Mouse (Mus musculus): ENCODE results near the gene Ccdc182. TPM values are rescaled to one million over a fixed set of nuclear protein-coding genes. Genes with fewer than 3 reads are reported as not detected.

The Ccdc182 gene
- polyA plus RNA-seq, 1 experiment: not detected

- TF ChIP-seq GATA1 (IDR thresholded peaks at IDR 0.05; ENCODE audit: low read length): no peak
Observed at GRCm38 (mm10) chr11:88274111-88274879, 19.6 kb upstream of the Ccdc182 start.

DNA sequence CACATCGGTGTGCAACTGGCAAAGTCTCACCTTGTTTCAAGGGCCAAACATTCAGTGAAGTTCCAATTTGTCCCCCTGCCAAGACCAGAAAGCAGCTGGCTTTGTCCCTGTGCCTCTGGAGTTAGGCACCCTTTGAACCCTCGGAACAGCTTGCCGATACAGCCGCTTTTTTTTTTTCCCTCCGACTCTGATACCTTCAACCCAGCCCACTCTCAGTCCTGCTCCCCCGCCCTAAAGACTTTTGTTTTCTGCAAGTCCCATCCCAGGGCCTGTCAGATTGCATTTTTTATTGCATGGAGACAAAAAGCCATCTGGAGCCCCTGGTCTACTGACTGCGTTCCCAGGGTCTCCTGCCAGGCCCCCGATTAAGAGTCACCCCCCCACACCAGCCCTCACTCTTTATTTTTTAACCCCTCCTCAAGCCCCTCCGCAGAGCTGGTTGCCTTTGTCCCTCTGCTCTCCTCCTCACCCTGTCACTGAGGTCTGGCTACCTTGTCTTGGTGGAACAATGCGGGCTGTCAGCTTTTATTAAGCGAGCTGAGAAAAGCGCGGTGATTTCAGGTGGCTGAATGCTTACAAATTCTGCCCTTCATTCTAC lies 18.9 kb upstream of the Ccdc182 start:
- no peak for TF ChIP-seq GATA1 (IDR thresholded peaks at IDR 0.05; ENCODE audit: low read length)

- no peak for TF ChIP-seq GATA1 (IDR thresholded peaks at IDR 0.05; ENCODE audit: low read length)
Observed at GRCm38 (mm10) chr11:88275949-88276348, 17.9 kb upstream of the Ccdc182 start.

- TF ChIP-seq GATA1 (IDR thresholded peaks at IDR 0.05; ENCODE audit: low read length): no peak
Observed at GRCm38 (mm10) chr11:88276534-88277308, 17.1 kb upstream of the Ccdc182 start.

DNA sequence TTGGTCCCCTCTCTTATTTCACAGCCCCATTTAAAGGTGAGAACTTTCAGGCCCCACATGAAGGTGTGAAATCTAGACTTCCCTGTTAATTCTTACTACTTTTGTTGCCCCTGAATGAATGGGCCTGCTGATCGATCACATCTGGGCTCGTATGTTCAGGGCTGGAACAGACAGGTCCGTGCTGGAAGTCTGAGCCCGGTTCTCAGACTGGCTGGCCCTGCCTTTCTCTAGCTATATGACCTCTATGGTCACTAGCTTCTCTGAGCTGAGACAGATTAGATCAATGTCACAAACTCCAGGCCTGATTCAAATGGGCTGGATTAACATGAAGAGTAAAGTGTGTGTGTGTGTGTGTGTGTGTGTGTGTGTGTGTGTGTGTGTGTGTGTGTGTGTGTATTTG lies 14.9 kb upstream of the Ccdc182 start:
- TF ChIP-seq GATA1 (IDR thresholded peaks at IDR 0.05; ENCODE audit: low read length): no peak

- TF ChIP-seq GATA1 (IDR thresholded peaks at IDR 0.05; ENCODE audit: low read length): no peak
Observed at GRCm38 (mm10) chr11:88280426-88280836, 13.4 kb upstream of the Ccdc182 start.

DNA sequence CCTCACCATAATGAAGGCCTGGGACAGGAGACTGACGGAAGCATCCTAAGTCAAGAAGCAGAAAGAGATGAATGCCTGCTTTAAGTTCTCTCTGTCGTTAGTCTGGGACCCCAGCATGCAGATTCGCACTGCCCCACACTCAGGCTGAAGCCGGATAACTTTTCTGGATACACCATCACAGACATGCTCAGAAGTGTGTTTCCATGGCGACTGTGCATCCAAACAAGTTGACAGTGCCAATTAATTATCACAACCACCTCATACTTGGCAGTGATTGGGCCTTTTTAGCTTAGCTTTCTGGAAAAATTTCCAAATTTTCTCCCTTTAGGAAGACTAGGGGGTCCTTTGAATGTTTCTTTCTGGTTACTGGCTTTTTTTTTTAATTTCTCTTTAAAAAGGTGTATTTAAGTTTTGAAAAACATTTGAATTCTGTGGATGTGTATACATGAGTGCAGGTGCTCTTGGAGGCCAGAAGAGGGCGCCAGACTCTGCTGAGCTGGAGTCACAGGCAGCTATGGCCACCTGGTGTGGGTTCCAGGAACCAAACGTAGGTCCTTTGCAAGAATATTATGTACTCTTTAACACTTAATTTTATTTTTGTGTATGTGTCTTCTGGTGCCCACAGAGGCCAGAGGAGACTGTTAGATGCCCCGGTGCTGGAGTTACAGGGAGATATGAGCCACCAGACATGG lies 12.3 kb upstream of the Ccdc182 start:
- no peak for TF ChIP-seq GATA1 (IDR thresholded peaks at IDR 0.05; ENCODE audit: low read length)

DNA sequence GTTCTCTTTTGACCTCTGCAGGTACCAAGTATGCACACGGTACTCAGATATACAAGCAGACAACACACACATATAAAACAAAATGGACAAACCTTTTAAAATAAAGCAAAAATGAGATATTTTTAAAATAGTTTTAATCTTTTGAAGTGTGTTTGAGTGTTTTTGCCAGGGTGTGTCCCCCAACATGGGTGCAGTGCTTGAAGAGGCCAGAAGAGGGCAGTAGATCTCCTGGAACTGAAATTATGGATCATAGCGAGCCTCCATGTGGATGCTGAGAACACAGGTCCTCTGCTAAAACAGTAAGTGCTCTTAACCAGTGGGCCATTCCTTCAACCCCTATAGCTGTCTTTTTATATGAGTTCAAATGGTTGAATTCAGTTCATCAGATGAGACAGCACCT lies 11.3 kb upstream of the Ccdc182 start:
- no peak for TF ChIP-seq GATA1 (IDR thresholded peaks at IDR 0.05; ENCODE audit: low read length)

- no peak for TF ChIP-seq GATA1 (IDR thresholded peaks at IDR 0.05; ENCODE audit: low read length)
Observed at GRCm38 (mm10) chr11:88286019-88286418, 7.8 kb upstream of the Ccdc182 start.

GRCm38 (mm10) chr11:88288400-88288799 lies 5.5 kb upstream of the Ccdc182 start:
- TF ChIP-seq GATA1 (IDR thresholded peaks at IDR 0.05; ENCODE audit: low read length): no peak

DNA sequence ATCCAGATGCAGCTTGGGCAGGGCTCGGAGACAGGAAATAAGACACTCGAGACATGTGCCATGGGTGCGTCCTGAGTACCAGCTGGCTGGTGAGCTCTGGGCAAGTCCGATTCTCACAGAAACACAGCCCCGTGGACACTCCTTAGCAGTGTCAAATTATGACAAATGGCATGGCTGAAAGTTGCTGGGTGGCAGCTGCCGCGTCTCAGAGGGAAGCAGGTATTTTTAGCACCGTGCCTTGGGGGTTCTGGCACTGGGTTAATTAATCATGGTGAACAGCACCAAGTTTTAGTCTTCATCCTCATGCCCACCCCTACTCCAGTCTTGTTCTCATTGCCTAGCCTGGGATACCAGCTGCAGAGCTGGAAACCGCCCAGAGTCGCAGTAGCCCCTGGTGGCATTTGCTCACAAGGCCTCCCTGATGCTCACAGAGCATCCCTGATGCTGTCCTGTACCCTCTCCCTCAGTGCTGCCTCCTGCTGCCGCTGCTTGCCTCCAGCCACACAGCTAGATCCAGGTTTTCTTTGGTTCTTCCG lies 5.0 kb upstream of the Ccdc182 start:
- TF ChIP-seq GATA1 (IDR thresholded peaks at IDR 0.05; ENCODE audit: low read length): no peak

DNA sequence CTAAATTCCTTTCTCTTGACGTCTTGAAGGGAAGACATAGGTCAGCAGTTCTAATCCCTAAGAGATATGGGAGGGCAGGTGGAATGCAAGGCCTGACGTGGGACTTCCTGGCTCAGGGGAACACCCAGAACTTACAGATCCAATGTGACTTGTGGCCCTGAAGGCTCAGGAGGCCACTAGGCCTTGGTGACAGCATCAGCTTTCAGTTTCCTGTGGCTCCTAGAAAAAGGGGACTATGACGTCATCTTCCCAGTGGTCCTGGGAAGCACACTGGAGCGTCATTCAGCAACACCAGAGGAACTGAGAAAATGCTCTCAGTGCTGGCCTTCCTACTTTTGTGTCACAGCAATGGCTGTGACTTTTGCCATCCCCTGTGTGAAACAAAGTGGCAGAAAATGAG lies 2.6 kb upstream of the Ccdc182 start:
- TF ChIP-seq GATA1 (IDR thresholded peaks at IDR 0.05; ENCODE audit: low read length): no peak

- TF ChIP-seq GATA1 (IDR thresholded peaks at IDR 0.05; ENCODE audit: low read length): no peak
Observed at GRCm38 (mm10) chr11:88291688-88292087, 2.2 kb upstream of the Ccdc182 start.

- no peak for TF ChIP-seq GATA1 (IDR thresholded peaks at IDR 0.05; ENCODE audit: low read length)
Observed at GRCm38 (mm10) chr11:88294394-88294710, 494 bp downstream of the Ccdc182 start.

- no peak for TF ChIP-seq GATA1 (IDR thresholded peaks at IDR 0.05; ENCODE audit: low read length)
Observed at GRCm38 (mm10) chr11:88295298-88295697, 1.4 kb downstream of the Ccdc182 start.

- no peak for TF ChIP-seq GATA1 (IDR thresholded peaks at IDR 0.05; ENCODE audit: low read length)
Observed at GRCm38 (mm10) chr11:88297526-88297925, 3.7 kb downstream of the Ccdc182 start.

Data from G1E-ER4 (cell line).